Comparison of ENCODE assay signal across 18 mouse cellular contexts in the genomic region with DNA sequence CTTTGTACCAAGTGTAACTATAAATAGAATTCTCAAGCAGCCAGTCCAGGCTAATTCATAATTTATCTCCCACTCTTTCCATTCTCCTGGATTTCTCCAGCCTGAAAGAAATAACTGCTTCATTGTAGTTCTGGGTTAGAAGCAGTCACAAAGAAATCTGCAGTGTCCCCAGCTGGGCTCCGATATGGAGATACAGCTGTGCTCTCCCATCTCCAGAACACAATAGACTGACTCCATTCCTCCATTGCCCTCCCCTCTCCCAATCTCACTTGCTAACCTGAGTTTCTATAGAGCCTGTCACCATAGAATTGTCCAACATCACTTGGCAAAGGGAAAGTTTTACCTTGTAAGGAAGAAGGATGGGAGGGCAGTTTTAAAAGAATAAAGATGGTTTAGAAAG.
"Had no signal": no experiment of that assay in that cellular context is flagged by ENCODE, and none has a peak within 500 bp of the region (broad histone marks: within the 10 kb centered on the region; RNA-seq: fewer than 3 reads in every experiment).

No protein-coding gene starts in this region.

- H3K9me3 ChIP-seq: kidney, embryonic 15.5 days; liver, embryonic 13.5 days; neural tube, embryonic 12.5 days; neural tube, embryonic 15.5 days had no signal

- H3K27ac ChIP-seq: kidney, embryonic 15.5 days; left cerebral cortex, adult 2 months; liver, embryonic 13.5 days; neural tube, embryonic 12.5 days; neural tube, embryonic 15.5 days; stomach, postnatal 0 days had no signal

- H3K27me3 ChIP-seq: kidney, embryonic 15.5 days; liver, embryonic 13.5 days; neural tube, embryonic 12.5 days; neural tube, embryonic 15.5 days had no signal

- H3K4me3 ChIP-seq: kidney, embryonic 15.5 days; left cerebral cortex, adult 2 months; liver, embryonic 13.5 days; neural tube, embryonic 12.5 days; neural tube, embryonic 15.5 days had no signal

- DNase-seq: kidney, adult 8-10 months; kidney, postnatal 10 days; kidney, postnatal 36 days; layer of hippocampus, postnatal 36 days; liver, embryonic 13.5 days; lung, adult 2 months; lung, postnatal 14 days; lung, postnatal 4 days; right cerebral cortex, postnatal 14 days; right cerebral cortex, postnatal 4 days; thymus, adult 2 months; thymus, postnatal 14 days; thymus, postnatal 4 days had no signal

- H3K4me1 ChIP-seq: kidney, embryonic 15.5 days; liver, embryonic 13.5 days; neural tube, embryonic 12.5 days; neural tube, embryonic 15.5 days had no signal

- H3K36me3 ChIP-seq: kidney, embryonic 15.5 days; liver, embryonic 13.5 days; neural tube, embryonic 12.5 days; neural tube, embryonic 15.5 days had no signal

- H3K9ac ChIP-seq: kidney, embryonic 15.5 days; liver, embryonic 13.5 days; neural tube, embryonic 12.5 days; neural tube, embryonic 15.5 days had no signal

- H3K4me2 ChIP-seq: kidney, embryonic 15.5 days; liver, embryonic 13.5 days; neural tube, embryonic 12.5 days; neural tube, embryonic 15.5 days had no signal
